Mouse (Mus musculus) CH12.LX (cell line): ENCODE measurements around the gene Keap1.

Source experiments
- CTCF ChIP-seq, 2 experiments: IDR thresholded peaks in 1 of 2; conservative IDR thresholded peaks in 1 of 2; 2 replicates each; pipeline ENCODE4 v1.5.1; 2011 to 2012; ENCODE audit warnings: low read depth in 2 of 2, low read length in 2 of 2, improper control_type of control experiment in 1 of 2, inconsistent platforms in 1 of 2, mild to moderate bottlenecking in 1 of 2, moderate library complexity in 1 of 2
- ELF1 ChIP-seq: IDR thresholded peaks from 2 replicates; pipeline ENCODE4 v1.6.1; 2014; ENCODE audit warnings: low read depth, mild to moderate bottlenecking, inconsistent platforms, low read length, improper control_type of control experiment

DNA sequence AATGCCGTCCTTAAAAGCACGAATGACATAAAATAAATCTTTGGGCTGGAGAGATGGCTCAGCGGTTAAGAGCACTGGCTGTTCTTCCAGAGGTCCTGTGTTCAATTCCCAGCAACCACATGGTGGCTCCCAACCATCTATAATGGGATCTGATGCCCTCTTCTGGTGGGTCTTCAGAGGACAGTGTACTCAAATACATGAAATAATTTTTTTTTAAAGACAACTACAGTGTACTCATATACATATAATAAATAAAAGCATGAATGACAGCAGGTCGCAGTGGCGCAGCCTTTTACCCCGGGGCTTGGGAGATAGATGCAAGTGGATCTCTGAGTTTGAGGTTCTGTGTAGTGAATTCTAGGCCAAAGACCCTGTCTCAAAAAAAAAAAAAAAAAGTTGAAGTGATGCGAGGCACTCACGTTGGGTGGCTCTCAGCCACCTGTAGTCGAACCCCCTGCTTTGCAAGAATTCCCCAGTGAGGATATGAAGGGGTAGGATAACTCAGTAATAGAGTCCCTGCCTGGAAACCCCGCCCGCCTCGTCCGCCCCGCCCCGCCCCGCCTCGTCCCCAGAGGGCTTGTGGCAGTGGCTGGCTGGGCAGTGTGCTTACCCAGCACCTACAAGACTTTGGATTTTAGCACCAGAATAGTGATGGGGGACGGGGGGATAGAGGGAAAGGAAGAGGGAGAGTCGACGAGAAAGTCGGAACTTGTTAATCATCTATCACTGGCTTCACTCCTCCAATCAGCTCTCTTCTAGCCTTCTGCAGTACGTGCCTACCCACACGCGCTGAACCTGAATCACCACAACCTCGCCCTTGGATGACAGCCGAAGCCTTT lies 14.4 kb downstream of the Keap1 start:
- peak in 1 of 2 experiments; percentile 42; a peak in 2 of 4 replicates for TF ChIP-seq CTCF (conservative IDR thresholded peaks at IDR 0.05 in 1 of 2, IDR thresholded peaks at IDR 0.05 in 1 of 2; ENCODE audit: low read depth in 2 of 2, low read length in 2 of 2)
- no peak for TF ChIP-seq ELF1
